8 mouse cellular contexts compared by ENCODE assay signal in the genomic region with DNA sequence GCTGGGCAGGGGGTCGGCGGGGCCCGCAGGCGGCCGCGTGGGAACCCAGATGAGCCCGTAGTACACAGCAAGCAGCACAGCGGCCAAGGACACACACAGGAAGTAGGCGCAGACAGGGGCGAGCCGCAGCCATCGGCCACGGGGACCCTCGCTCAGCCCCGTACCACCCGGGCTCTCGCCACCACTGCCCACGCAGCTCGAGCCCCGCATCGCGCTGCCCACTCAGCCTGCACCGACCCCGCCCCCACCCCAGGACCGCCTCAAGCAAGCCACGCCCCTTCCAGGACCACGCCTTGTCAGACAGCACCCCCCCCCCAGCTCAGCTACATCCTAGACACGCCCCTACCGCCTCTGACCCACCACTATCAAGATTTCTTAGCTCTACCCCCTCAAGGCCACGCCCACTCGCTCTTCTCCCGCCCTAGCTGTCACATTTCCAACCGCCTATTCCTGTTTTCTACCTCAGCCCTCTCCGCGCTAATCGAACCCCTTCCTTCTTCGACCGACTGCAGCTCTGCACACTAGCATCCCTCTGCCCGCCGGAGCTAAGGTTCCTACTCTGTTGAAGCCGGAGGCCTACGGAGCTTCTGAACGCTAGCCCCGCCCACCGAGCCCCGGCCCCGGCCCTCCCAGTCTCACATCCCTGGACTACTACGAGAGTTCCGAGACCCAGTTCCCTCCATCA. TPM values are rescaled to one million over a fixed set of nuclear protein-coding genes. Genes with fewer than 3 reads are reported as not detected.
A peak's percentile ranks its signal among the peaks of the same experiment; 100 is the strongest.
DNase-seq lines count a peak whose midpoint lies in the region; ATAC-seq and TF ChIP-seq lines count a peak whose summit lies in the region.

A gene (minus strand): TSS at position 537 of the 685 bp plus-strand sequence.

- no peak for TF ChIP-seq CTCF in layer of hippocampus, adult 2 months (conservative IDR thresholded peaks at IDR 0.05)
- TF ChIP-seq CTCF in lung, embryonic 14.5 days (IDR thresholded peaks at IDR 0.05; ENCODE audit: low read depth): no peak
- no peak for TF ChIP-seq CTCF in olfactory bulb, adult 2 months (IDR thresholded peaks at IDR 0.05; ENCODE audit: insufficient read depth, low read depth, low read length)

- intact Hi-C loops in heart, postnatal 25 days (cut with DNase I): loop anchor here (10.0 kb wide), 1 partner anchor 328 kb away; a partner anchor contains a TSS

- H3K27ac ChIP-seq in forebrain, embryonic 16.5 days (ENCODE audit: low read length): peak within 1 kb of the TSS; percentile 94
- H3K27ac ChIP-seq in layer of hippocampus, adult 2 months: peak within 1 kb of the TSS; percentile 93
- H3K27ac ChIP-seq in lung, embryonic 14.5 days (ENCODE audit: low read depth): peak within 1 kb of the TSS; percentile 96
- peak within 1 kb of the TSS; percentile 68 for H3K27ac ChIP-seq in olfactory bulb, adult 2 months (ENCODE audit: insufficient read depth, low read depth, low read length)

- ATAC-seq in forebrain, embryonic 16.5 days: peak; percentile 81
- peak; percentile 81 for ATAC-seq in lung, embryonic 14.5 days (ENCODE audit: insufficient read depth)

- whole genome bisulfite sequencing in forebrain, embryonic 16.5 days: under 1% methylated on average over 44 of the region's 49 CpGs
- WGBS in lung, embryonic 14.5 days: 1% methylated on average over 39 of the region's 49 CpGs
- WGBS in olfactory bulb, adult 2 months: 2% methylated on average over 43 of the region's 49 CpGs

- peaks cover 27% of the 10 kb centered on the region for H3K4me1 ChIP-seq in forebrain, embryonic 16.5 days (replicated peaks; ENCODE audit: control insufficient read depth, insufficient read depth, low read length)
- peaks cover 6% of the 10 kb centered on the region for H3K4me1 ChIP-seq in lung, embryonic 14.5 days (ENCODE audit: insufficient read depth)
- peaks cover 23% of the 10 kb centered on the region for H3K4me1 ChIP-seq in olfactory bulb, adult 2 months (ENCODE audit: control insufficient read depth, insufficient read depth, low read length)

- H3K36me3 ChIP-seq in forebrain, embryonic 16.5 days (ENCODE audit: control insufficient read depth, insufficient read depth): peaks cover 8% of the 10 kb centered on the region
- H3K36me3 ChIP-seq in lung, embryonic 14.5 days (ENCODE audit: insufficient read depth): peaks cover 31% of the 10 kb centered on the region

- TF ChIP-seq POLR2A in olfactory bulb, adult 2 months (IDR thresholded peaks at IDR 0.05; ENCODE audit: insufficient read depth, low read depth, low read length): no peak

- H3K4me3 ChIP-seq in forebrain, embryonic 16.5 days (replicated peaks; ENCODE audit: low read length): peak within 1 kb of the TSS; percentile 77
- H3K4me3 ChIP-seq in layer of hippocampus, adult 2 months: peak within 1 kb of the TSS; percentile 76
- H3K4me3 ChIP-seq in lung, embryonic 14.5 days (ENCODE audit: low read depth, low read length): peak within 1 kb of the TSS; percentile 77
- H3K4me3 ChIP-seq in olfactory bulb, adult 2 months (ENCODE audit: insufficient read depth, low read depth, low read length): peak within 1 kb of the TSS; percentile 67

- DNase-seq in MEL-GATA-1-ER (ENCODE audit: extremely low read depth, low read depth): peak; percentile 86
- peak; percentile 86 to 91 for DNase-seq in cerebellum, adult 18-20 months
- peak; percentile 76 for DNase-seq in heart, postnatal 25 days (ENCODE audit: low spot score)
- peak; percentile 77 to 88 for DNase-seq in layer of hippocampus, adult 2 months (ENCODE audit: low spot score in 2 of 2)
- peak; percentile 97 for DNase-seq in lung, embryonic 14.5 days
- peak; percentile 92 for DNase-seq in thymus, postnatal 0 days (ENCODE audit: low spot score)

- H3K9me3 ChIP-seq in forebrain, embryonic 16.5 days (ENCODE audit: control insufficient read depth, low read length): no peaks in the 10 kb centered on the region
- H3K9me3 ChIP-seq in lung, embryonic 14.5 days (ENCODE audit: low read depth, low read length): no peaks in the 10 kb centered on the region

- H3K27me3 ChIP-seq in forebrain, embryonic 16.5 days (replicated peaks; ENCODE audit: control insufficient read depth, insufficient read depth, low read length): no peaks in the 10 kb centered on the region
- no peaks in the 10 kb centered on the region for H3K27me3 ChIP-seq in lung, embryonic 14.5 days (ENCODE audit: insufficient read depth, low read length)

- H3K9ac ChIP-seq in forebrain, embryonic 16.5 days (replicated peaks; ENCODE audit: low read depth, low read length): peak within 1 kb of the TSS; percentile 87
- peak within 1 kb of the TSS; percentile 81 for H3K9ac ChIP-seq in lung, embryonic 14.5 days

- peak within 1 kb of the TSS; percentile 95 for H3K4me2 ChIP-seq in forebrain, embryonic 16.5 days (ENCODE audit: low read length)
- H3K4me2 ChIP-seq in lung, embryonic 14.5 days: peak within 1 kb of the TSS; percentile 89

RNA-seq across cellular contexts. Expression of the gene that starts here (rescaled TPM):
- polyA plus RNA-seq in forebrain, embryonic 16.5 days (2015; fragmentation: Nextera tagmentation; extraction: Ambion mirVana): 23.3 and 27.2 TPM in 2 replicates
- 10 to 100 TPM; 13.7 to 15.0 TPM for total RNA-seq in heart, postnatal 25 days (2021)
- 10 to 100 TPM; 32.0 to 35.5 TPM for total RNA-seq in layer of hippocampus, adult 2 months (2021)
- polyA plus RNA-seq in lung, embryonic 14.5 days (2014; fragmentation: Nextera tagmentation; extraction: Ambion mirVana): 14.3 and 14.5 TPM in 2 replicates
- polyA plus RNA-seq in olfactory bulb, adult 2 months (2012; ENCODE audit: insufficient read depth, insufficient read length, low replicate concordance, missing spikeins): not detected in 2 replicates
- polyA plus RNA-seq in thymus, postnatal 0 days (2015; fragmentation: Nextera tagmentation; extraction: Ambion mirVana): 6.2 and 7.6 TPM in 2 replicates

Comparison
In these comparisons a context has a peak if more than half of its experiments do, and no peak if none do; other contexts are left out.
1. Peak in every context shown above with its lines: DNase-seq, ATAC-seq, H3K4me3 ChIP-seq and H3K27ac ChIP-seq.